Mouse (Mus musculus) CH12.LX (cell line): Measurements from ENCODE around the gene Atg10. TPM values are rescaled to one million over a fixed set of nuclear protein-coding genes. Genes with fewer than 3 reads are reported as not detected.

Experiments used
- DNase-seq: peaks from one replicate; pipeline ENCODE4 v3.0.0-alpha.2; 2013; ENCODE audit errors: extremely low read depth
- H3K27ac ChIP-seq: 2 replicates; pipeline ENCODE4 v1.5.1; 2012; ENCODE audit warnings: low read depth, mild to moderate bottlenecking, control low read depth, moderate library complexity; ENCODE audit not compliant: insufficient read depth
- H3K27me3 ChIP-seq: replicated peaks from 2 replicates; pipeline ENCODE3; 2012; ENCODE audit warnings: inconsistent platforms
- H3K36me3 ChIP-seq, 2 experiments: replicated peaks in 1 of 2; 2 replicates each; pipeline versions ENCODE3 to v1.6.1; 2012; ENCODE audit warnings: inconsistent platforms in 1 of 2, low read length in 1 of 2, mild to moderate bottlenecking in 1 of 2, mixed read lengths in 1 of 2, moderate library complexity in 1 of 2; ENCODE audit not compliant: control insufficient read depth in 1 of 2, insufficient read depth in 1 of 2
- H3K4me1 ChIP-seq, 2 experiments: 2 replicates each; pipeline ENCODE4 v1.6.1; 2012; ENCODE audit warnings: inconsistent platforms in 1 of 2, moderate library complexity in 1 of 2; ENCODE audit not compliant: insufficient read depth in 2 of 2, control insufficient read depth in 1 of 2
- H3K4me2 ChIP-seq: 2 replicates; pipeline ENCODE4 v1.6.1; 2012; ENCODE audit warnings: low read depth, mild to moderate bottlenecking, control low read depth; ENCODE audit not compliant: poor library complexity, insufficient read depth, severe bottlenecking
- H3K4me3 ChIP-seq, 3 experiments: fragments of 150-350 bp in 1 of 3; sonication (generic) in 1 of 3; replicated peaks in 1 of 3; 2 replicates each; pipeline versions ENCODE3 to v1.5.1; 2011 to 2012; ENCODE audit warnings: low read depth in 2 of 3, low read length in 2 of 3, mild to moderate bottlenecking in 2 of 3, moderate library complexity in 2 of 3, control low read depth in 1 of 3, improper control_type of control experiment in 1 of 3, inconsistent platforms in 1 of 3, mixed read lengths in 1 of 3; ENCODE audit not compliant: poor library complexity in 1 of 3
- H3K79me2 ChIP-seq: replicated peaks from 2 replicates; pipeline ENCODE4 v1.6.1; 2012; ENCODE audit warnings: mild to moderate bottlenecking, moderate library complexity; ENCODE audit not compliant: control insufficient read depth, poor library complexity, insufficient read depth, severe bottlenecking; ENCODE audit errors: extremely low read depth
- H3K9ac ChIP-seq: 2 replicates; pipeline ENCODE4 v1.6.1; 2012; ENCODE audit warnings: low read depth, mild to moderate bottlenecking, control low read depth, moderate library complexity; ENCODE audit not compliant: insufficient read depth
- H3K9me3 ChIP-seq: replicated peaks from 2 replicates; pipeline ENCODE3; 2012; ENCODE audit warnings: low read length, inconsistent platforms, mixed read lengths
- CHD1 ChIP-seq: IDR thresholded peaks from 2 replicates; pipeline ENCODE4 v1.6.1; 2012; ENCODE audit warnings: low read depth, low read length, improper control_type of control experiment, inconsistent platforms
- CTCF ChIP-seq, 2 experiments: IDR thresholded peaks in 1 of 2; conservative IDR thresholded peaks in 1 of 2; 2 replicates each; pipeline ENCODE4 v1.5.1; 2011 to 2012; ENCODE audit warnings: low read depth in 2 of 2, low read length in 2 of 2, improper control_type of control experiment in 1 of 2, inconsistent platforms in 1 of 2, mild to moderate bottlenecking in 1 of 2, moderate library complexity in 1 of 2
- ELF1 ChIP-seq: IDR thresholded peaks from 2 replicates; pipeline ENCODE4 v1.6.1; 2014; ENCODE audit warnings: low read depth, mild to moderate bottlenecking, inconsistent platforms, low read length, improper control_type of control experiment
- ETS1 ChIP-seq: conservative IDR thresholded peaks from 2 replicates; pipeline ENCODE4 v1.6.1; 2012; ENCODE audit warnings: low read depth, mild to moderate bottlenecking, inconsistent platforms, low read length, improper control_type of control experiment, moderate library complexity
- IRF4 ChIP-seq: IDR thresholded peaks from 2 replicates; pipeline ENCODE4 v1.6.1; 2014; ENCODE audit warnings: low read depth, mild to moderate bottlenecking, inconsistent platforms, low read length, improper control_type of control experiment
- JUN ChIP-seq: IDR thresholded peaks from 2 replicates; pipeline ENCODE4 v1.6.1; 2011; ENCODE audit warnings: low read depth, mild to moderate bottlenecking, low read length, improper control_type of control experiment, moderate library complexity; ENCODE audit not compliant: insufficient read depth
- JUND ChIP-seq: conservative IDR thresholded peaks from 2 replicates; pipeline ENCODE4 v1.6.1; 2011; ENCODE audit warnings: low read depth, low read length, improper control_type of control experiment
- MAFK ChIP-seq: IDR thresholded peaks from 2 replicates; pipeline ENCODE4 v1.6.1; 2011; ENCODE audit warnings: low read length, improper control_type of control experiment; ENCODE audit not compliant: insufficient replicate concordance
- MAX ChIP-seq: IDR thresholded peaks from 2 replicates; pipeline ENCODE4 v1.6.1; 2011; ENCODE audit warnings: low read length, improper control_type of control experiment
- NELFE ChIP-seq: IDR thresholded peaks from 2 replicates; pipeline ENCODE4 v1.6.1; 2011; ENCODE audit warnings: low read depth, low read length, improper control_type of control experiment
- PAX5 ChIP-seq: IDR thresholded peaks from 2 replicates; pipeline ENCODE4 v1.6.1; 2012; ENCODE audit warnings: low read length, inconsistent platforms, mixed read lengths
- POLR2AphosphoS2 ChIP-seq: IDR thresholded peaks from 2 replicates; pipeline ENCODE4 v1.6.1; 2011; ENCODE audit warnings: low read depth, low read length, improper control_type of control experiment
- RAD21 ChIP-seq: IDR thresholded peaks from 2 replicates; pipeline ENCODE4 v1.6.1; 2011; ENCODE audit warnings: low read depth, mild to moderate bottlenecking, low read length, improper control_type of control experiment, moderate library complexity
- SIN3A ChIP-seq: IDR thresholded peaks from 2 replicates; pipeline ENCODE4 v1.6.1; 2012; ENCODE audit warnings: low read length, improper control_type of control experiment, inconsistent platforms
- SMC3 ChIP-seq: IDR thresholded peaks from 2 replicates; pipeline ENCODE4 v1.6.1; 2011; ENCODE audit warnings: low read depth, low read length, improper control_type of control experiment
- TCF12 ChIP-seq: IDR thresholded peaks from 2 replicates; pipeline ENCODE4 v1.6.1; 2014; ENCODE audit warnings: low read depth, mild to moderate bottlenecking, inconsistent platforms, low read length, improper control_type of control experiment
- USF1 ChIP-seq: IDR thresholded peaks from 2 replicates; pipeline ENCODE4 v1.6.1; 2014; ENCODE audit warnings: low read depth, mild to moderate bottlenecking, inconsistent platforms, low read length, improper control_type of control experiment
- USF2 ChIP-seq: conservative IDR thresholded peaks from 2 replicates; pipeline ENCODE4 v1.6.1; 2011; ENCODE audit warnings: low read depth, low read length, improper control_type of control experiment
- ZC3H11A ChIP-seq: IDR thresholded peaks from 2 replicates; pipeline ENCODE4 v1.6.1; 2012; ENCODE audit warnings: low read depth, mild to moderate bottlenecking, inconsistent platforms, low read length, improper control_type of control experiment
- ZMIZ1 ChIP-seq: IDR thresholded peaks from 2 replicates; pipeline ENCODE4 v1.6.1; 2012; ENCODE audit warnings: low read depth, mild to moderate bottlenecking, inconsistent platforms, low read length, improper control_type of control experiment
- dilution Hi-C: fragments of 300-500 bp; cut with MboI; formaldehyde crosslinking; loops from 2 replicates; pipeline ENCODE4 v1.14.3; 2020; ENCODE audit warnings: low sequenced_read_pairs; ENCODE audit not compliant: extremely low pct_unique_long_range_greater_than_20kb, extremely low pct_ligation_motif_present
- in situ Hi-C: fragments of 300-500 bp; cut with MboI; formaldehyde crosslinking; loops from 3 replicates; pipeline ENCODE4 v1.14.3; 2019; ENCODE audit warnings: low sequenced_read_pairs, low pct_ligation_motif_present, low pct_unique_long_range_greater_than_20kb, mixed read lengths
- polyA plus RNA-seq: library from polyadenylated mRNA; unstranded; fragments of >175 nt; gene quantifications from 2 replicates; pipeline ENCODE4 v1.2.1, GENCODE M21; 2012; ENCODE audit warnings: low read depth; ENCODE audit not compliant: insufficient read length
- total RNA-seq, 2 experiments: library from RNA; depleted of rRNA; stranded (reverse); fragments of 300-350 nt in 1 of 2; fragments of >200 nt in 1 of 2; gene quantifications; 2 replicates each; pipeline ENCODE4 v1.2.3; 2012 to 2014

Atg10 gene
- total and polyA plus RNA-seq, 3 experiments: 3.4 to 7.2 (median 4.2) TPM

- H3K27me3 ChIP-seq: no peaks in the 10 kb centered on the region
- in situ Hi-C loops: no loop called here
- H3K27ac ChIP-seq: no peak overlapping the region
- H3K4me1 ChIP-seq: no peaks in the 10 kb centered on the region
- DNase-seq: no peak
- no peak overlapping the region for H3K9ac ChIP-seq
- dilution Hi-C loops: no loop called here
- H3K79me2 ChIP-seq: no peaks in the 10 kb centered on the region
- H3K9me3 ChIP-seq: no peaks in the 10 kb centered on the region
- H3K4me3 ChIP-seq: no peak overlapping the region
- H3K36me3 ChIP-seq: no peaks in the 10 kb centered on the region
- no peak for TF ChIP-seq SMC3
- TF ChIP-seq POLR2AphosphoS2: no peak
- TF ChIP-seq JUN: no peak
- no peak for TF ChIP-seq MAFK
- no peak for TF ChIP-seq MAX
- no peak for TF ChIP-seq ZC3H11A
- TF ChIP-seq ZMIZ1: no peak
- no peak for TF ChIP-seq RAD21
- TF ChIP-seq TCF12: no peak
- no peak for TF ChIP-seq ETS1
- TF ChIP-seq SIN3A: no peak
- TF ChIP-seq ELF1: no peak
- H3K4me2 ChIP-seq: no peak overlapping the region
Measured at GRCm38 (mm10) chr13:90992948-90993347, 230.8 kb downstream of the Atg10 start.

GRCm38 (mm10) chr13:90988226-90988625, 235.5 kb downstream of the Atg10 start:
- no peak for TF ChIP-seq POLR2AphosphoS2
- no peak for TF ChIP-seq USF2
- no peak for TF ChIP-seq CHD1
- no peak for TF ChIP-seq SMC3
- TF ChIP-seq PAX5: no peak
- TF ChIP-seq IRF4: no peak
- no peak for TF ChIP-seq NELFE
- TF ChIP-seq JUND: no peak
- no peak for TF ChIP-seq USF1
- no peak for TF ChIP-seq CTCF (conservative IDR thresholded peaks at IDR 0.05 in 1 of 2, IDR thresholded peaks at IDR 0.05 in 1 of 2; ENCODE audit: low read depth in 2 of 2, low read length in 2 of 2)
- TF ChIP-seq ELF1: no peak
- TF ChIP-seq JUN: no peak
- Histone ChIP-seq H3K4me3 (no peak overlapping the region), H3K4me1 (no peaks in the 10 kb centered on the region), H3K4me2 (no peak overlapping the region), H3K27me3 (no peaks in the 10 kb centered on the region), H3K9me3 (no peaks in the 10 kb centered on the region), H3K79me2 (no peaks in the 10 kb centered on the region), H3K27ac (no peak overlapping the region), H3K9ac (no peak overlapping the region), H3K36me3 (no peaks in the 10 kb centered on the region)
- dilution Hi-C loops (no loop called here), in situ Hi-C loops (no loop called here)
- no peak for DNase-seq
